Mouse (Mus musculus) brain, embryonic 18.5 days (tissue): ENCODE data around the gene Pced1b.

Experiments used
- DNase-seq: peaks from one replicate; pipeline ENCODE4 v3.0.0-alpha.2; 2012; ENCODE audit warnings: low read depth, low spot score

Gene Pced1b

GRCm38 (mm10) chr15:97286731-97287130, 39.8 kb downstream of the Pced1b start:
- no peak for DNase-seq

GRCm38 (mm10) chr15:97287436-97288143, 40.7 kb downstream of the Pced1b start:
- no peak for DNase-seq

GRCm38 (mm10) chr15:97288690-97289089, 41.8 kb downstream of the Pced1b start:
- no peak for DNase-seq

DNA sequence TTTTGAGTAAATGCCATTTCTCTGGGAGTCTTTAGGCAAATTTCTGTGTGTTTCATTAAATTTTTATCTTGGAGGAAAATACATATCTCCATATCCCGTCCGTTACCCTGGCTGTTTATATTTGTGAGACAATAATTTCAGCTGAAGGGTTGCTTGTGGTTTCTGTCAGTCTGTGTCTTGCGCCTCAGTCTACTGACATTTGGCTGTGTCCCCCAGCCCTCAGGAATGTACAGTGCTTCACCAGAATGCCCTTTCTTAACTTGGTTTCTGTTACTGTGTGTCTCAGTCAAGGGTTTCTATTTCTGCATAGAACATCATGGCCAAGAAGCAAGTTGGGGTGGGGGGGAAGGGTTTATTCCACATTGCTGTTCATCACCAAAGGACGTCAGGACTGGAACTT, 42.3 kb downstream of the Pced1b start:
- no peak for DNase-seq

- no peak for DNase-seq
Observed at GRCm38 (mm10) chr15:97290351-97290750, 43.4 kb downstream of the Pced1b start.

DNA sequence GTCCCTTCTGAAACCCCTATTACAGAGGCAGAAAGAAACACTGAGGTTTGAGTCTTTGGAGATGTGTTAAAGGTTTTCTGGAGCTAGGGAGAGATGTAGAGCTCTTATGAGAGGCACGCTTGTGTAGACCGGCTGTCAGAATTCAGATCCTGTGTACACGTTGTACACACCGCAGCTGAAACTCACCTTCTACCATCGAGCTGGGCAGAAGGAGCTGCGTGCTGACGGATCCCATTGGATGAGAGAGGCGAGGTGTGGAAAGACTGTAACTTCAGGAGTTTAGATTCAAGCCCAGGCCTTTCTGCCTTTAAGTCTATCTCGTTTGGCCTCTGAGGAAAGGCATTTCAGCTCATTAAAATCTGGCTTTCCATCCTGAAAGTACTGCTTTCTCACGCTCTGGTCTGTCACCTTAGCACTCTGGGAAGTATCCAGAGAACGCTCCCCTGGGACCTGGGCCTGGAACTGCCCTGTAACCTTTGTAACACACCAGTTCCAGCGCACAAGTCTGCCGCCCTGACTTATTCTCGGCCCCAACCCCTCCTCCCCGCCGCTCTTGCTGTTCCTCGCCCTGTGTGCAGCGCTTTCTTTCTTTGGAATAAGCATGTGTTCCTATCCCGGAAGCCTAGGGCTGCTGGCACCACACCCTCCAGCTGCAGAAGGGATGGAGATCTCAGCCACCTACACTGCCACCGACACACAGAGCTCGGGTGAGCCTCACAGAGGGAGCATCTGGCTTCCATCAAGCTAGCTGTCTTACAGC, 44.6 kb downstream of the Pced1b start:
- DNase-seq: no peak

GRCm38 (mm10) chr15:97307935-97308334, 61.0 kb downstream of the Pced1b start:
- no peak for DNase-seq

- DNase-seq: no peak
Observed at GRCm38 (mm10) chr15:97309533-97309932, 62.6 kb downstream of the Pced1b start.

- no peak for DNase-seq
Observed at GRCm38 (mm10) chr15:97310251-97310650, 63.3 kb downstream of the Pced1b start.

DNA sequence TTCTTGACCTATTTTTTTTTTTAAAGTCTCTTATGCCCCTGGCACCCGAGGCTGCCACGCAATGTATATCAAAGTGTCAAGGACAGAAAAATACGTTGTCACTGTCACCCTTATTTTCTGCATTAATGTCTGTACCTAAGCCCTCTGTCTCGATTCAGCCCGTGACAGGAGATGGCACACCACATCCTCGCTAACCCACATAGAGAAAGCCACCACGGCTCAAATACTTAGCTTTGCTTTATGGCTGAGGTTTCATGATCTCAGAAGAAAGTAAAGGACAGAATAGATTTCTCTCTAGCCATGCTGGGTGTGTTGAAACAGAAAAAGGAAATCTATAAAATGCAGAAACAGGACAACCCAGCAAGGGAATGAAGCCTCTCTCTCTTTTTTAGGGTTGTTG, 64.3 kb downstream of the Pced1b start:
- DNase-seq: no peak

DNA sequence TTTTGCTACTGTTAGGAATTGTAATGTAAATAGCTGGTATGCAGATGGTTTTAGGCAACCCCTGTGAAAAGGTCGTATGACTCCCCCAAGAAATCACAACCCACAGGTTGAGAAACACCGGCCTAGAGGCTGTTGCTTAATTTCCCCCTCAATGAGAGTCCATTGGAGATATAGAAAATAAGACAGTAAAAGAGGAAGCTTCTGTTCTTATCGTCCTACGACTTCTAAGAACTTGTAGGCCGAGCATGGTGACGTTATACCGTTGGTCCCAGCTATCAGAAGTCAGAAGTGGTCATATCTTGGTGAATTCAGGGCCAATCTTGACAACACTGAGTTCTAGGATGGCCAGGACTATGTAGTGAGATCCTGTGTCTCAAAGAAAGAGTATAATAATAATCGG, 65.0 kb downstream of the Pced1b start:
- DNase-seq: no peak

- no peak for DNase-seq
Observed at GRCm38 (mm10) chr15:97314720-97315421, 68.0 kb downstream of the Pced1b start.

- no peak for DNase-seq
Observed at GRCm38 (mm10) chr15:97315422-97315757, 68.5 kb downstream of the Pced1b start.

GRCm38 (mm10) chr15:97318365-97319001, 71.6 kb downstream of the Pced1b start:
- no peak for DNase-seq

GRCm38 (mm10) chr15:97322821-97323220, 75.9 kb downstream of the Pced1b start:
- no peak for DNase-seq

DNA sequence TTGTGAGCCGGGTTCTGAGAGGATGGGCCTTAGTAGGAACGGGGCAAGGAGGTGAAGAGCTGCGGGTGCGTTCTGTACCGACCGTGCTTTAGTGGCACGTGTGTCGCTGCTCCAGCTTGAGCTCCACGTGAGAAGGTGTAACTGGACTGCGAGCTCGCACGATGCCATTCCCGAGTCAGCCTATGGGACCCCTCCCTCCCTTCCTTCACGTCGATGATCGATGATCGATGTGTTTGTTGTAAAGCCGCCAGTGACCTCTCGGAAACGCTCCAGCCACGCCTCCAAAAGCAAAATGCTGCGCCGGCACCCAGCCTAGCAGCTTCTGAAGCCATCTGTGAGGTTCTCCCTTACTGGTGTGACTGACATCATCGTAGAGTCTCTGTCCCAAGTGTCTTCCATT, 76.6 kb downstream of the Pced1b start:
- no peak for DNase-seq

DNA sequence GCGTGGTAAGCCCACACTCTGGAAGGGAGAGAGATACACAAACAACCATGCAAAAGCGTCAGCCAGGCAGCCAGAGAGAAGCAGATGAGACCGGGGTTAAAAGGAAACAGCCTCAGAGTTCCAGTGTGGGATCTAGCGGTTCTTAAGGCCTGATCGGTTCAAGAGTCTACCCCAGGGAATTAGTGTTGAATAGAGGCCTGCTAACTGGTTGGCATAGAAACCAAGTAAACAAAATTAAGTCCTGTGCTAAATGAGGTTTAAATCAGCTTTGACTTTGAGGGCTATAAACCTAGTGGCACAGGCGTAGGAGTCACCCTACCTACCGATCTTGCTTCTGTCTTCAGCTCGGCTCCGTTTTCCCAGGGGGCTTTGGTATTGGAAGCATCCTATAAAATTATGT, 77.4 kb downstream of the Pced1b start:
- DNase-seq: no peak

- no peak for DNase-seq
Observed at GRCm38 (mm10) chr15:97327500-97328081, 80.7 kb downstream of the Pced1b start.

DNA sequence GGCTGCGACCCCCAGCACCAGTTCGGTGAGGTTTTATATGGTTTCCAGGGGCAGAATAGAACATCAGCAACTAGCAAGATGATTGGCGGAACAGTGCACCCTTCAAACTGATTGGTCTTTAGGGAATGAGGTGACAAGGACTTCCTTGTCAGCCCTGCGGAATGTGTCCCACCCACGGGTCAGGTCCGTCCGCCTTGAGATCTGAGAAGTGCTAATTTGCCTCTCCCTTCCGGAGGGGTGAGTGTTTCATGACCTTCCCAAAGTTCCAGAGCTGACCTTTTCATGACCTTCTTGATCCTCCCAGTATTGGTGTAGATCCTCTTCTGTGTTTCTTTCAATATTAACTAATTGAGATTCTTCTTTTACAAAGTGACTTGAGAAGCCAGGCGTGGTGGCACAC, 85.7 kb downstream of the Pced1b start:
- DNase-seq: no peak

- DNase-seq: no peak
Observed at GRCm38 (mm10) chr15:97337636-97338352, 90.9 kb downstream of the Pced1b start.

DNA sequence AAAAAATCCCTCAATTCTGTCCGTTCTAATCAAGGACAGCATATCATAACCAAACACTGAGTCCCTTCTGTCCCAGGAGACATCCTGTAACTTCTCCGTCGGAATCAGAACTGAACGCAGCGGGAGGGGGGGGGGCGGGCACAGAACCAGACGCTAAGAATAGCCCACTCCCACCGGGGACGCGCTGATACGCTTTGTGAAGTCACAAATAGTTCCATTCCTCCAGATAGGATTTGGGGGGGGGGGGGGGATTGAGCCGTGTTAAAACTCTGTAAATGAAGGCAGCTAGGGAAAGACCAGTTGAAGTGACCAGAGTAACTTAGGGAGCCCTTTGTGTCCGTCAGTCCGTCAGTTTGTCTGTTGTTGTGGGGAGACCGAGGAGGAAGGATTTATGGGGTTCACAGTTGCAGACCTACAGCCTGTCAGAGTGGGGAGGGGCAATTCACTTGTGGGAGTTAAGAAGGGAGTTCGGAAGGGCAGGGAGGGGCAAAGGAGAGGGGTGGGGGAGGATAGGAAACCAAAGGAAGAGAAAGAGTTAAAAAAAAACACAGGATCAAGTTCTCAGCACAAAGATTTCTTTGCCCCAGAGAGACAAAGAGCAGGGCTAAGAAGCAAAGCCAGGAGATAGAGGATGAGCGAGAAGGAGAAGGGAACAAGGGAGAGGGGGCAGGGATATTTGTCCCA, 91.6 kb downstream of the Pced1b start:
- DNase-seq: no peak
